Mouse (Mus musculus): ENCODE results near the gene Plaur.

The Plaur gene

GRCm38 (mm10) chr7:24446697-24447340 lies 15.5 kb upstream of the Plaur start:
- no peak for DNase-seq (ENCODE audit: extremely low spot score)

DNA sequence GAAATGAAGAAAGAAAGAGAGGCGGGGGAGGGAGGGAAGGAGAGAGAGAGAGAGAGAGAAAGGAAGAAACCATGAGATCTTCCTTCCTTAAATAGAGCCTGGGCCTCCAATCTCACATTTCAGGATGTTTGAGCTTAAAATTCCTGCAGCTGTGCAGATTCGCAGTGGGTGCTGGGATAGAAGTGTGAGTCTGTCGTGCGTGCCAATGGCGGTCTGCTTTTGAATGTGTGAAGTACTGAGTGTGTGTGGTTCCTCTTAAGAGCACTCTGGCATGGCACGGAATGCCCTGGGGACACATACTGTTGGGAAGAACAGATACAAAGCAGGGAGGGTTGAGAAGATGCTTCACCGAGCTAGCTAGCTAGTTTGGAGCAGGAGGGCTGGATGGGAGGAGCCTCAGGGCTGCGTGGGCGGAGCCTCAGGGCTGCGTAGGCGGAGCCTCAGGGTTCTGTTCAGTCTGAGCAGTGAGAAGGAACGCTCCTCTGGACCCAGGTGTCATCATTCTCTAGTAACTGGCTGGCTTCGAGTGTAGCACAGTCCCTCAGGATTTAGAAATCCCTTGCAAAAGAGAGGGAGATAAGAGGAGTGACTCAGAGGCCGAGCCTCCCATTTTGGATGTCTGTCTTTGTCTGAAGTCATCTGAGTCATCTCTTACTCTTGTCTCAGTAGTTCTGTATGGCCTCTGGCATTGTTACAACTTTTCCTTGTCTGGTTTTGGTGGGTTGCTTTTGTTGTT lies 13.3 kb upstream of the Plaur start:
- no peak for DNase-seq (ENCODE audit: extremely low spot score)

DNA sequence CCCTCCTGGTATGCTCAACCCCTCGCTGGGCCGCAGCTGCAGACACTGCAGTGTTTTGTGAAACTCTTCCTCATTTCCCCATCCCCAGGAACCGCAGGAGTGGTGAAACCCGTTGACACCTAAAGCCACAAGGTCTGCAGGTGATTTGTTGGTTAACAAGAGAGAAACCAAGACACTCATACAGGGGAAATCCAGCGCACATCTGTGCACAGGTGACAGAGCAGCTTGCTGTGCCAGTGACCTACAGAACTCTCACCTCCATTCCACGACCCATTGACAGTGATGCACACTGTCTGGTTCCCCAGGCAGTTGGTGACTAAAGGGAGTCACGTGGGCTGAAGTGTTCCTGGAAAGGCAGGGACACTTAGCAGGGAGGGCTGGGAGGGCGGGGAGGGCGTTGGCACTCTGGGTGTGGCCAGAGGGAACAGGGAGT lies 11.7 kb upstream of the Plaur start:
- DNase-seq (ENCODE audit: extremely low spot score): no peak

DNA sequence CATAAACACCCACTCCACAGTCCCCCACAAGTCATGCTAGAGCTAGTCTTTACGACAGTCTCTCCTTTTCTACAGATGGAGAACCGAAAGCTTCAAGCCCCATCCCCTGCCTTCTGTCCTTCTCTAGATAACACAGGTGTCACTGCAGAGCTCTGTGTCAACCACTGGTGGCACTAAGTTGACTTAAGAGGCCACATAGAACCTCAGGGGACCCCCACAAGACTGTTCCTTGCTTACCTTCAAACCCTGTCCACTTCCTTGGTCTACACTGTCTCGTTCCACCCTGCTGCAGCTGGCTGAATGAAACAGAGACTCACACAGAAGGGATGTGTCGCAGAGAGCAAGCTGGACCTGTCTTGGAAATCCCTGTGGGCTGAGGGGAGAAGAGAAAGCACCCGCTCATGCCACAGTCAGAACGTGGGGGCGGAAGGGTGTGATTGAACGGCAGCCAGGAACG lies 10.4 kb upstream of the Plaur start, which contains the start of gene Irgc1:
Irgc1 (minus strand) TSS at position 443 of the 457 bp plus-strand sequence.
- no peak for DNase-seq (ENCODE audit: extremely low spot score)

GRCm38 (mm10) chr7:24454199-24454598 lies 8.1 kb upstream of the Plaur start:
- DNase-seq (ENCODE audit: extremely low spot score): no peak

DNA sequence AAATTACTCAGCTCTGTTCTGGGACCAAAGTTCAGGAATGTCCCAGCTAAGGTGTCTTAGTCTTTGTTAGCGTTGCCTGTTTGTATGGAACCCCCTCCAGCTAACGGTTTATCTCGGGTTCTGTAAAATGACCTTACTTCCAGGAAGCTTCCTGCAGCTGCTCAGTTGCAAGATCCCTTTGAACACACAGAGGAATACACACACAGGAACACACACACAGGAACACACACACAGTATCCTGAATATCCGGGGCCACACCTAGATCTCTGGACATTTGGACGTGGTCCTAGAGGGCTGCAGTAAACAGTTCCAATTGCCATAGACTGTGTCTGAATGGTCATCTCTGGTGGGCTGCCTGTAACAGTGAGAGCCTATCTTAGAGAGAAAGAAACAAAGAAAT lies 6.6 kb upstream of the Plaur start:
- no peak for DNase-seq (ENCODE audit: extremely low spot score)

DNA sequence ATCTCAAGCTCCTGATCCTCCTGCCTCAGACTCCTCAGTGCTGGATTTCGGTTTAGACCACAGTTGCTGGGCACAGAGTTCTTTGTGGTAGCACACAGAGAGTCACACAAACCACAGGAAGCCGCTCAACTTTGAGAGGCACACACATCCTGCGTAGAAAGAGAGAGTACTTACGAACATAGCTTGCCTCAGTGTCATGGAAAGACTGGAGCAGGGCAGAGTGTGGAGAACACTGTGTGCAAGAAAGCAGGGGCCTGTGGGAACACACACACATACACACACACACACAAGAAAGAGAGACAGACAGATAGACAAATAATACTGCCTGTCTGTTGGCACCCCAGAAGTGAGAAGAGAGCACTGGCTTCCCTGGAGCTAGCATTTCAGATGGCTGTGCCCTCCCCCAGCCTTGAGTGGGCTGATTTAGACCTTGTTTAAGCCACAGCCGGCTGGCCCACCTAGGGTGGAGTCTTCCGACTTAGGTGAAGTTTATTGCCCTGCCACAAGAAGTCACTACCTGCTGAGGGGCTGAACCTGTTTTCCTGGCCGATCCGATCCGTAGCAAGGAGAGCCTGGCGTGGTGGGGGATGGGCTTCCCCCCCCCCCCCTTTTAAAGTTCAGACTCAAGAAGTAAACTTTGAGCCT lies 4.4 kb upstream of the Plaur start:
- no peak for DNase-seq (ENCODE audit: extremely low spot score)

DNA sequence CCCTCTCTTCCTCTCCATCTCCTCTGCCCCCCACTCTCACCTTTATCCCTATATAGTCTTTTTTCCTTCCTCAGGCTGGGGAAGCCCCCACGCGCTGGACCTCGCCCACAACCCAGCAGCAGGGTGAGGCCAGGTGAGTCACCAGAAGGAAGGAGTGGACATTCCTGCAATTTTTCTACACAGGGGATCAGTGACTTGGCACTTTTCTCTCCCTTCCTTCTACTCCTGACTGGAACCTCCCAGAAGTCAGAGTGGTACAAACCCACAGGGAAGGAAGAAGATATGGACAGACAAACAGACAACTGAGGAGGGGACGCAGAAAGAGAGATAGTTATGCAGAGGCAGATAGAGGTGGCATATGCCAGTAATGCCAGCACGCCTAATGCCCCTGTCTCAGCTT lies 2.8 kb upstream of the Plaur start:
- no peak for DNase-seq (ENCODE audit: extremely low spot score)

GRCm38 (mm10) chr7:24459843-24460242 lies 2.4 kb upstream of the Plaur start:
- DNase-seq (ENCODE audit: extremely low spot score): no peak

- no peak for DNase-seq (ENCODE audit: extremely low spot score)
Observed at GRCm38 (mm10) chr7:24461376-24462051, 770 bp upstream of the Plaur start.

DNA sequence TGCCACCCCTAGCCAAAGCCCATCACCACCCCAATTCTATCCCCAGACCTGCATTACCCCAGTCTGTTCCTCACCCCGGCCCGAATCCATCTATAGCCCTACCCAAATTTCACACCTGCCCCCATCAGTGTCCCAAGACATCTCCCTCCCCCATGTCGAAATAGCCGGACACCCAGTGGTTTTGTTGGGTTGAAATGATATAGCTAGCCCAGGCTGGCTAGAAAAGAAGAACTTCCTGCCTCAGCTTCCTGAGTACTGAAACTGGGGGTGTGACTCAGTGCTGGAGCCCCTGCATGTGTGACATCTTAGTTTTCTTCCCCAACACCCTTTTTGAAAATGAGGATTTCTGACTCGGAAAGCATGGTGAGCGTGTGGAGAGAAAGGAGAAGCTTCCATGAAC lies 4.6 kb downstream of the Plaur start:
- DNase-seq (ENCODE audit: extremely low spot score): no peak

DNA sequence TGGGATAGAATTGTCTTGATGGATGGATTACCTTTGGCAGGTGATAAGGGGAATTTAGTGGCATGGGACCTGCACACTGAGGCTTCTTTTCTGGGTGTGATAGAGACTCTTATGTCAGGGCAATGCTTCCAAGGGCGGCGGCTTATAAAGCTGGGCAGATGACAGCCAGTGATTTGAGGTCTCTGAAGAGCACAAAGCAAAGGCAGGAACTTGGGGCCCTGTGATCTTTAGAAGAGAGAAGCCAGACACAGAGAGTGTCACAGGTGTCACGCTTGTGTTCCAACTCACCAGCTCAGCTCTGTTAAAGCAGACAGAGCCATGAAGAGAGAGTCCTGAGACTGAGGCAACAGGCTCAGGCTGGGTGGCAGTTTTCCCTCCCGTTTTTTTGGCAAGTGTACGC lies 5.6 kb downstream of the Plaur start:
- no peak for DNase-seq (ENCODE audit: extremely low spot score)

DNA sequence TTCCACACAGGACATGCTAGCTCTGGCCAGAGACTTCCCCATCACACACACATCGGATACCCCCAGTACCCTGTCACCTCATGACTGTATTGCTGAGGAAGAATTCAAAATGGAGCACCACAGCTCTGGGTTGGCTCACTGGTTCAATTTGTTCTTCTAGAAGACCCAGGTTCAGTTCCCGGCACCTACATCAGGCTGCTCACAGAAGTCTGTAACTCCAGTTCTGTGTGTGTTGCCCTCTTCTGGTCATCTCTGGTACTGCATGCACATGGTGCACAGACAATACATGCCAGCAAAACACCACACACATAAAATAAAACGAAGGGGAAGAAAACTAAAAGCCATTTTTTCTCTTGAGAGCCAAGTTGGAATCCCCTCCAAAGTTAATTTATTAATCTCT lies 6.8 kb downstream of the Plaur start:
- no peak for DNase-seq (ENCODE audit: extremely low spot score)

DNA sequence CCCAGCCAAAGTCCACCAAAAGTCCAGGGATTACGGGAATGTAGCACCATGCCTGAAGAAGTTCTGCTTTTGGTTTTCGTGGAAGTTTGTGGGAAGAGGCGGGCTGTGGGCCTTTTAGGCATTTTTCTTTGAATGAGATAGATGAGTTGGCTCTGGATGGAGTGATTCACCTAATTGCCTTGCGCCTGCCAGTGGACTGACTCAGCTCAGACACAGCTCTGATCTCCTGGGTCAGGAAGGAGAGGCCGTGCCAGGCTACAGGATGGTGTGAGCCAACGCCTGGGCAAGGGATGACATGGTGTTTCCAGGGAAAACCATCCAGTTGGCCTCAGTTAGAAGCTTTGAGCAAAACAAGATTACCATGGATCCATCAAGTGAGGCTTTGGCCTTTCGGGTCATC lies 8.1 kb downstream of the Plaur start:
- DNase-seq (ENCODE audit: extremely low spot score): no peak

GRCm38 (mm10) chr7:24472442-24472841 lies 10.2 kb downstream of the Plaur start:
- no peak for DNase-seq (ENCODE audit: extremely low spot score)

- DNase-seq (ENCODE audit: extremely low spot score): no peak
Observed at GRCm38 (mm10) chr7:24472937-24473336, 10.7 kb downstream of the Plaur start.

DNA sequence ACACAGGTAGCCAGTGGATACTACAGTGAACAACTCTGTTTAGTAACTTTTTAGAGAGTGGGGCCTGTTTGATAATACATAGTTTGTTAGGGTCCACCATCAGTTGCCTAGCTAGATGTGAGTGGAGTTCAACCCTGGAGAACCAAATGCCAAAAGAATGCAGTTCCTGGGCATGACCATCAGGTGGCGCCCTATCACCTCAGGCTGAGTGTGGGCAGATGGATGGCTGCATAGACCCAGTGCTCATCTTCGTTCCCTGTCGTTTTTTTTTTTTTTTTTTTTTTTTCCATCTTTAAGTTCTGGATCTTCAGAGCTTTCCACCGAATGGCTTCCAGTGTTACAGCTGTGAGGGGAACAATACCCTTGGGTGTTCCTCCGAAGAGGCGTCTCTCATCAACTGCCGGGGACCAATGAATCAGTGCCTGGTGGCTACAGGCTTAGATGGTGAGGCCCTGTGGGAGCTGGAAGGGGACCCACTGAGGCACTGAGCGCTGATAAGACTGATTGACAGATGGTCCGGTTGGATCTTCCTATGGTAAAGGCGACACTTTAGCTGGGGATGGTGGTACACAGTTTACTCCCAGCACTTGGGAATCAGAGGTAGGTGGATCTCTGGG lies 11.7 kb downstream of the Plaur start:
- peak; percentile 72 for DNase-seq (ENCODE audit: extremely low spot score)

DNA sequence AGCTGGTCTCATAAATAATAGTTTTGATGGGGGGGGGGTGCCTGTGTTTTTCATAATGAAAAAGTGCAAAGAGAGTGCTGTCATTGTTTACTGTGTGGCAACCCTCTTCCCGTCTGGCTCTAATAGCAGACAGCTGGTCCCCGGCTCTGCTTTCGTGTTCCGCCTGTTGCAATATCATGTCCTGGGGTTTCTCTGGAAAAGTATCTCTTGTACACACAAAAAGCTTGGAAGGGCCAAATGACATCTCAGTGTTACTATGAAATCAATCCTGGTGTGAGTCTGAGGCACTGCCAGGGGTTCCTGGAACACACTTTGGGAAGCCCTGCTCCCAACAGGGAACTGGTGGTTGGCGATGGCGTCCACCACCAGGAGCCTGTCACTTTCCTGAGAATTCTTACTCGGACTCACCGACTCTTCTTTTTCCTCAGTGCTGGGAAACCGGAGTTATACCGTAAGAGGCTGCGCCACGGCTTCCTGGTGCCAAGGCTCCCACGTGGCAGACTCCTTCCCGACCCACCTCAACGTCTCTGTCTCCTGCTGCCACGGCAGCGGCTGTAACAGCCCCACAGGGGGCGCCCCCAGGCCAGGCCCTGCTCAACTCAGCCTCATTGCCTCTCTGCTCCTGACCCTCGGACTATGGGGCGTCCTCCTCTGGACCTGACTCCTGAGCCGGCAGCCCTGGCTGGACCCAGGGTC lies 12.7 kb downstream of the Plaur start:
- no peak for DNase-seq (ENCODE audit: extremely low spot score)

DNA sequence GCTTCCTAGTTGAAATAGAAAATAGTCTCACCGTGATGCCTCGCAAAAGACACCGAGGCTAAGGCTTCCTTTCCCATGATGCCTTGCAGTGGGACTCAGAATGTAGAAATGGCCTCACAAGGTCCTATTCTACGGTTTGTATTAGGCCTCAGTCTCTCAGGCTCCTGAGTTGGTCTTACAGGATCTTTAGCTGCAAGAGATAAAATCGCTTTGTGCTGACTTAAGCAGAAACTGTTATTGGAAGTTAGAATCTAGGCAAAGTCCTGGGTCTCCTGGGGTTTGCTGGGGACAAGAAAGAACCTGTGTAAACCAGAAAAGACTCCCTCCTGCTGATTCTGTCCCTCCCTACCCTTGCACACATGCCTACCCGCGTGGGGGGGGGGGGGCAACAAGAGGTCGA lies 14.1 kb downstream of the Plaur start:
- no peak for DNase-seq (ENCODE audit: extremely low spot score)

- DNase-seq (ENCODE audit: extremely low spot score): no peak
Observed at GRCm38 (mm10) chr7:24476856-24477255, 14.6 kb downstream of the Plaur start.

DNA sequence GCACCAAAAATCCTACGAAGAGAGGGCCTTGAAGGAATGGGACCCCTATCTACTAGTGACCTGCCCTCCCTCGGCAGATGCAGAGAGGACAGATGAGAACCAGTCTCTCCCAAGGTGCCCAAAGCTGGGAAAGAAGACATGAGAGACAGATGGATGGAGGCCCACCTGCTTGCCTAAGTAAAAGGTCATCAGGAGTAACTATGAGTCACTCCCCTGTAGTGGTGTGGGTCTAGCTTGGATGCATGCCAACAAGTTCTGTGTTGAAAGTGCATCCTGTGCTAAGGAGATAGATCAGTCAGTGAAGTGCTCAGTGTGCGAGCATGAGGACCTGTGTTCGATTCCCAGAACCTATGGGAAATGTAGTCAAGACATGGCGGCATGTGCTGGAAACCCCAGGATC lies 16.6 kb downstream of the Plaur start:
- no peak for DNase-seq (ENCODE audit: extremely low spot score)

Measured in embryo, embryonic 9.5 days (tissue).